Mouse (Mus musculus): Measurements from ENCODE around the gene Sgcd. TPM values are rescaled to one million over a fixed set of nuclear protein-coding genes. Genes with fewer than 3 reads are reported as not detected.
A peak's percentile ranks its signal among the peaks of the same experiment; 100 is the strongest.

Sgcd gene
- 10 to 100 TPM; 11.8 to 13.7 TPM for total RNA-seq (2021)

DNA sequence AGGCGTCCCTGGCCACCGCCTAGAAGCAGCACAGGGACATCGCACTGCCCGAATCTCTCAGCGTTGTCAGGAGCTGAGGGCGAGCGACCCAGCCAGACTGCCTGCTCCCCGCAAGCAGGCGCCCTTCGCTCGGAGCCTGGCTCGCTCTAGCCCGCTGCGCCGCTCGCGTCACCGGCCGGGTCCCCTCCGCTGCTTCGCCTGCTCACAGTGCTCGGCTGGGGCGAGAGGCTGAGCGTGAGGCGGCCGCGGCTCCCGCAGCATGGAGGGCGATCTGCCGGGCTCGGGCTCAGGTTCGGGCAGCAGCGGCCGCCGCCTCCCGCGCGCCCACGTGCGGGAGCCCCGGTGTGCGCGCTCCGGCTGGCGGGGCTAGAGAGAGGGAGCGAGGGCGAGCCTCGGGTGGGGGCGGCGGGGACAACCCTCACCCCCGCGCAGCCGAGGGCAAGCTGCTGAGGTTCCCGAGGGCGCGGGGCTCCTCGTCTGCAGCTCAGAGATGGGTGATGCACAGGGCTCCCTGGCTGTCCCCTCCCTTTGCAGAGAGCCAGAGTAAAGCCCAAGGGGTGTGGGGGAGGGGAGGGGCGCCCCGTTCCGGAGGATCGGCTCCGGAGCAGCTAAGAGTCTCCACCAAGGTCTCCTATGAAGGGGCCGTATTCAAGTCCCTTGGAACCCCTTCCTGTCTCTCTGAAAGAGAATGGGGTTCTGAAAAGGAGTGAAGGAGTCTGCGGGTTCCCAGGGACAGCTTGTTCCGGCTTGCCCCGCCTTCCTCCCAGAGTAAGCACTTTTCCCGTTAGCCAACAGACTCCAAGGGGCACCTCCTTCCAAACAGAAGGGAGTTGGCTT is at the start of gene Sgcd:
Gene Sgcd, minus strand, starts transcription at position 273 of the 837 bp plus-strand sequence.
- peak; percentile 64 to 71 for DNase-seq

GRCm38 (mm10) chr11:48038051-48038450 is 49.3 kb upstream of the Sgcd start:
- DNase-seq = no peak

DNA sequence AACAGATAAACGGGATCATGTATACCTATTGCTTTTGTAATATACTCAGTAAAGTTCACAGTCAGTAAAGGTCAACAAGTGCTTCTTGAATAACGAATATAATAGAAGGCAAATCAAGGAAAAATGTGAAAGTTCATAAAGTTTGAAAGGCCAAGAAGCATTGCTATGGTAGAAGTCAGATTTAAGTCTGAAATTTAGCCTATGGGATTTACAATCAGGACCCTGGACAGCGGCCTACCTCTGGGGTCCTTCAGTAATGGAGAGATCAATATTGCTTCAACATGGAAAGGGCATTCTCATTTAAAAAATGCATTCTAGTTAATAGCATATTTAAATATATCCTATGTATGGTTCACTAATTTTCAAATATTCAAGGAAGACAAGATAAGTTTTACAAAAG is 24.1 kb upstream of the Sgcd start:
- no peak for DNase-seq

DNA sequence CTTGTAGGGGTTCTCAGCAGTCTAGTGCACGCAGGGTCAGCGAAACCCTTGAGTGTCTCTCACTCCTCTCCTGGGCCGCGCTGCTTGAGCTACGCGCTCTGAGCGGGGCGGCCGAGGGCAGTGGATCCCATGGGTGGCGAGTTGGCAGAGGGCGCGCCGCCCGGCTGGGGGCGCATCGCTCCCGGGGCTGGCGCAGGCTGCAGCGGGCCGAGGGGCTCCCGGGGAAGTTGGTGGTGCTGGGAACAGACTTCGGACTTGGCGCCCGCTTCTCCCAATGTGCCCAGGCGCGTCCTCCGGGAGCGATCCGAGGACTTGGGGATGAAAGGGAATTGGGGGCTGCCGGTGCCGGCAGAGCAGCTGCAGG is 454 bp downstream of the Sgcd start:
- DNase-seq = no peak

DNA sequence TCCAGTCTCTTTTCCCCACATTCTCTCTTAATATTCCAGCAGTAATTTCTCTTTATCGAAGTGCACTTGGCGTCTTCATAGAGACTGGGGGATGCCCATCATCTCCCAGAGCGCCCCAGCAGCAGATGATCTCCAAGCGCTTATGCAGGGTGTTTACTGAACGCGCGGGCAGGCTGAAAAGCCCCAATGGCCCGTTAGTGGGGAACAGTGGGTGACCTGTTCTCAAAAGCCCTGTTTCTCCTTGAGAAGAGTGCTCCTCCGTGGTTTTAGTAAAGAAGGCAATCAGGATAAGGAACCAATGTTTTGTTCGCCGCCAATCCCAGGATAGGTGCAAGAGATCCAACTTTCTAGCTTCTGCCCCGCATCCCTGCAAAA is 889 bp downstream of the Sgcd start:
- DNase-seq = no peak

GRCm38 (mm10) chr11:47987251-47987892 is 1.4 kb downstream of the Sgcd start:
- DNase-seq = peak; percentile 10 to 18

DNA sequence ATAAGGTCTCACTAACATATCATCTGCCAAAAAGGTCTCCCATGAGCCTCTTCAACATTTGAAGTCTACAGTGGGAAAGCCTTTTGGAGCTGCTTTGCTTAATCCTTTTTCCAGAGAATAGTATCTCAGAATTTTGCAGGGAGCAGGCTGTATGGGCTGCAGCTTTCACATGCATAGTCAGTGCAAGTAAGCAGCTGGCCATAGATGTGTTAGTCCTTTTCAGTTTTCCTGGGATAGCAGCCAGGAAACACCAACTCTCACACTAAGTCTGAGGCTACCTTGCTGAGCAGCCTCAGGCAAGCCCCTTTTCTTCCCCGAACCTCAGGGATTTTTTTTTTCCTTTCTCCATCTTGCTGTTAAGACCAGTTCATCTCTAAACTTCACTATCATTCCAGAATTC is 6.6 kb downstream of the Sgcd start:
- no peak for DNase-seq

DNA sequence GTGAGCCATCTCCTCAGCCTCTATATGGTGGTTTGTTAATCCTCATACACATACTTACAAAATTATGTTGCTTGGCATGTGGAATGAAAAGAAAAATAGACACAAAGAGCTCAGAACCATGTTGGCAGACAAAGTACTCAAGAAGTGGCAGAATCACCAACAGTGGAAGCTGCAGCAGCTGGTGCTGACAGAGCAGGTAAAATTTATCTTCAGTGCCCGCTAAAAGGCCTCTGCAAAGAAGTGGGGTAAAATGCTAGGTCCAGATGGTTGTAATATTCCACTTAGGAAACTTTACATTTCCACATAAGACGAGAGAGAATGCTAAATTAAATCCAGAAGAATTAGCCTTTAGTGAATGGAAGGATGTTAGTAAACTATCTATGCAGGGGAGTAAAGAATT is 7.7 kb downstream of the Sgcd start:
- no peak for DNase-seq

DNA sequence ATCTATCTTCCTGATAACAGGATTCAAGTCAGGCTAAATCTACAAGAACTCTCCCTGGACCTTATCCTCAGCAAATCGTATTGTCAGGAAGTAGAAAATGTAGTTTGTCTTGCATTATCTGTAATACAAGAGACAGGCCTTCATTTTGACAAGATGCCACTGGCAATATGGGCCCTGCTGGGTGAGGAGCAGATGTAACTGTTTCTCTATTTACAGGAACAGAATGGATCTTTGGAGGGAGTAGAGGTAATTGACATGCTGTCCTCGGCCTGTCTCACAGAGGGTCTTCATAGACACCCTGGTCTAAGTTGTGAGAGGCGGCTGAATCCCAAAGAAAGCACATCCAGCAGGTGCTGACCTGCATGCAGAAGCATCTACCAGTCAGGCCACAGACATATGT is 35.5 kb downstream of the Sgcd start:
- DNase-seq = no peak

DNA sequence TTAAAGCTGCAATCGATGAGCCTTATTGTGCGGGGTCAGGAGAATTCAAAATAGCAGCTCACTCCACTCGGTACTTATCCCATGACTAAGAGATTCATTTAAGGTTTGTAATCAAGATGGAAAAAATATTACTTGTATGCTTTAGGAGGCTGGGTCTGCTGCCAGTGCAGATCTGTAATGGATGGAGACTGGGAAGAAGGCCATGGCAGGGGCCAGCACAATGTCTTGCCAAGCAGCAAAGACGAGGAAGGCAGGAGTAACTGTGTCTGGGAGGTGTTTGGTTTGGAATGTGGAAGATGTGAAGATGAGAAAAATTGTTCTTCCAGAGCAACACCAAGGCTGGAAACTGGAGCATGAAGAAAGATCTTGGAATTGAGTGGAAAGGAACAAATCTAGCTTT is 36.4 kb downstream of the Sgcd start:
- no peak for DNase-seq

DNA sequence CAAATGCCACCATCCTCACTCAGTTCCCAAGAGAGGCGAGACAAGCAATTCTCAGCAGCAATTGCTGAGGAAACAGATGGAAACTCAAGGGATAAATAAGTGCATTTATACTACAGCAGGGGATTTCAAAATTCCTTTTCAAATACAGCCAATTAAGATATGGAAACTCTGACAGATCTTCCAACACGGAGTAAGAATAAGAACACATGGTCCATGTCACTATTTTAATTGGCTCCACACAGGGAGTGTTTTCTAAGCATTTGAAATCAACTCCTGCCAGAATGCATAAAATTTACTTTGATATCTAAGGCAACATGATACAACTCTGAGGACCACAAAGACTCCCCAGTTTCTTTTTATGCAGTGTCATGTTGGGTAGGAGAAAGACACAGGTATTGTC is 49.0 kb downstream of the Sgcd start:
- no peak for DNase-seq

DNA sequence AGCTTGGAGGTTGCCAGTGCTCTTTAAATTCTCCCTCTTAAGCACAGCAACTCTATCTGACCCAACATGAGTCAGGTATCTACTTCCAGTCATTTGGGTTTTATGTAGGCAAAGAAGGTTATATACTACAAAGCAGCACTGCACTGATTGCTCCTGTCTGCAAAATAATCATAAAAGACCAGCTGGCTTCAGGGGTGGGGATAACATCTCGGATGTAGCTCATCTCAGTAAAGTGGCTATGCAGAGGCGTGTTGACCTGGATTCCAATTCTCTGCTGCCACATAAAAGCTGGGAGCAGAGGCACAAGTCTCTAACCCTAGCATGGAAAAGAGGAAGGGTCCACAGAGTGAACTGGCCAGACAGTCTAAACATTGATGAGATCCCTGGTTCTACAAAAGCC is 71.2 kb downstream of the Sgcd start:
- DNase-seq = no peak

DNA sequence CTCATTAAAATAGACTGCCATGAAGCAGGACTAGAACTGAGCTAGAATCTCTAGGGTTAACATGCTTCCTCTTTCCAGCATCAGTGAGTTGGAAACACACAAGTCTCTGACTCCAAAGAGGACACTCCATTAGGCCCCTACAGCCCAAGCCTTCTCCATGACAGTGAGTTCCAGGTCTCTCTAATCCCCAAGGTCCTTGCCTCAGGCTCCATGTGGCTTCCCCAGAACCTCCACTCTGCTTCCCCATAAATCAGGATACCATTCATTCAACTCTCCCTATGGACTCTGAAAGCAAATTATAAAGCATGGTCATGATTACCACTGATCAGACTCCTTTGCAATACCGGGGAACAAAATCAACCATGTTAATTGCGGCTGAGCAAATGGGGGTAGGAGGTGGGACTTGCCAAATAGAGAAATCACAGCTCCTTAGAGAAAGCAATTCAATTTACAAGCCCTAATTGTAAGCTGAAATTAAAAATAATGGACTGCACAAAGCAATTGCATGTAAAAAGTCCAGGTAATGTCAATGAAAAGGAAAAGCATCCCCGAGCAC is 97.1 kb downstream of the Sgcd start:
- DNase-seq = no peak

DNA sequence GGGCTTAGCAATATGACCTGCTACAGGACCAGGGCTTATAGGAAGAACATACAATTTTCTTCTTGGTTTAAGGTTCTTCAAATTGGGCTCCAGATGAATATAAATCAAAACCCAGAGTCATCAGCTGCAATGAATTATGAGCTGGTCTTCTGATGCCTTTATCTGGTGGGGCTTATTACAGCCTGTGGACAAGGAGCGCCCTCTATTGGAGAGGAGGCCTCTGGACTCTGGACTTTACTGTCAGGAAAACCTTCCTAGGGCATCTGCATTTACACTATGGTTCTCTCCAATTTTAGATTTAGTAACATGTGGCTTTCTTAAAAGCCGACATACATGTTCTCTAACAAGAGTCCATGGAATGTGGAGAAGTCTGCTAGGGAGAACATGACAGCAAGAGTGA is 98.5 kb downstream of the Sgcd start:
- DNase-seq = peak; percentile 4 to 9

- peak; percentile 10 to 23 for DNase-seq
Measured at GRCm38 (mm10) chr11:47885310-47885709, 103.5 kb downstream of the Sgcd start.

- DNase-seq = no peak
Measured at GRCm38 (mm10) chr11:47883545-47883944, 105.2 kb downstream of the Sgcd start.

GRCm38 (mm10) chr11:47876633-47877170 is 112.1 kb downstream of the Sgcd start:
- DNase-seq = no peak

- no peak for DNase-seq
Measured at GRCm38 (mm10) chr11:47845894-47846293, 142.9 kb downstream of the Sgcd start.

DNA sequence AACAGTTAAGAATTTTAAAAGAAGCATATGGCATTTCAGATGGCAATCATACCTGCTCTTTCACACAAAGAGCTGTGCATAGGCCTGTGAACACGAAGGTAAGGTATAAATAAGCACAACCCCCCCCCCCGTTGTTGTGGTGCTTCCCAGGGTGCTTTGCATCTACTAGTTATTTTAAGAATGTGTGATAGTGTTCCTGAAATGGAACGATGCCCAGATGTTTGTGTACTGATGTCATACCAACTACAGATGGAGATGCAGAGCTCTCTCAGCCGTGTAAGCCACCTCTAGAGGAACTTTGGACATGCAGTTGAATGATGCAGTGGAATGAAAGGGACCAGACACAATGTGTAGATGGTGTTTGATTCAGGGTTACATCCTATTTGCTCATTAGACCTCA is 155.5 kb downstream of the Sgcd start:
- DNase-seq = no peak

GRCm38 (mm10) chr11:47810307-47810706 is 178.5 kb downstream of the Sgcd start:
- no peak for DNase-seq

GRCm38 (mm10) chr11:47804101-47804715 is 184.6 kb downstream of the Sgcd start:
- DNase-seq = peak; percentile 5 to 6

- no peak for DNase-seq
Measured at GRCm38 (mm10) chr11:47777916-47778226, 210.9 kb downstream of the Sgcd start.

GRCm38 (mm10) chr11:47777226-47777915 is 211.4 kb downstream of the Sgcd start:
- no peak for DNase-seq

Data from layer of hippocampus, postnatal 36 days (tissue).